Mouse (Mus musculus) cortical plate, adult 2 months (tissue): ENCODE measurements around the gene Maml3.

ENCODE experiments used
- CTCF ChIP-seq: fragments of 200-500 bp; IDR thresholded peaks from 2 replicates; pipeline ENCODE4 v1.5.1; 2011; ENCODE audit warnings: mild to moderate bottlenecking, control low read depth, low read length; ENCODE audit not compliant: insufficient read depth; ENCODE audit errors: extremely low read depth
- POLR2A ChIP-seq: fragments of 200-500 bp; IDR thresholded peaks from 2 replicates; pipeline ENCODE4 v1.6.1; 2011; ENCODE audit warnings: mild to moderate bottlenecking, low read length, control low read depth; ENCODE audit not compliant: insufficient read depth; ENCODE audit errors: extremely low read depth

- TF ChIP-seq CTCF (no peak), POLR2A (no peak)
Measured at GRCm38 (mm10) chr3:52070163-52070478, 34.8 kb downstream of the Maml3 start.
